Mouse (Mus musculus) lung, postnatal 25 days (tissue): ENCODE results near the gene Carmil1.

Source experiments
- DNase-seq: peaks from one replicate; pipeline ENCODE4 v3.0.0; 2022; ENCODE audit warnings: low spot score

Carmil1 gene

DNA sequence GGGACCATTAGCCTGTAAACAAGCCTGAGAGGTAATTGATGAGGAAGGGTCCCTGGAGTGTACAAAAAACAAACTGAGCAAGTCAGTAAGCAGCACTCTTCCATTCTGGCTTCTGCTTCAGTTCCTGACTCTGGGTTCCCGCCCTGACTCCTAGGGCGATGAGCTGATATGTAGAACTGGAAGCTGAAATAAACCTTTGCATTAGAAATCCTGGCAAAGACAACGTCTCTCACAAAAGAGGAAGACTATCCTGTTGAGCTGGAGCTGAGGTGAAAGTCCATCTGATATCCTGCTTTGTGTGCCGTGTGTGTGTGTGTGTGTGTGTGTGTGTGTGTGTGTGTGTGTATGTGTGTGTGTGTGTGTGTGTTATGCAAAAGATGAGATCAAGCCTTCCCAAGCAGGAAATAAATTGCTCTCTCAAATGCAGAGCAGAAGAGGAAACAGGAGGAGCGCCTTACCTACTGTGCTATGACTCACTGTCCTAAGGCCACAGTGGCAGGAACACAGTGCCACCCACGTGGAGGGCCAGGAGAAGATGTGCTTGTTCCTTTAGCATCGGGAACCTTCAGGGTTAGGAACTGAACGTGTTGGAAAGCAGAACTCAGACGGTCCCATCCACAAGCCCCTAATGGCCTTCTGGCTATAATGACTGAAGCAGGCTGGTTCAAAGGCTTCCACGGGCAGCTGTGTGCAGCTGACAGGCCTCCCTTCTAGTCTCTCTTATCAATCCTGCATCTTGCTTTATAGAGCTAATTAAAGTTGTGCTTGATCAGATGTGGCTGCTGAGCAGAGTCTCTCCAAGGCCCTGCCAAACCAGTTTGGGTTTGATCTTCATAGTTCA lies 19.6 kb downstream of the Carmil1 start:
- no peak for DNase-seq

DNA sequence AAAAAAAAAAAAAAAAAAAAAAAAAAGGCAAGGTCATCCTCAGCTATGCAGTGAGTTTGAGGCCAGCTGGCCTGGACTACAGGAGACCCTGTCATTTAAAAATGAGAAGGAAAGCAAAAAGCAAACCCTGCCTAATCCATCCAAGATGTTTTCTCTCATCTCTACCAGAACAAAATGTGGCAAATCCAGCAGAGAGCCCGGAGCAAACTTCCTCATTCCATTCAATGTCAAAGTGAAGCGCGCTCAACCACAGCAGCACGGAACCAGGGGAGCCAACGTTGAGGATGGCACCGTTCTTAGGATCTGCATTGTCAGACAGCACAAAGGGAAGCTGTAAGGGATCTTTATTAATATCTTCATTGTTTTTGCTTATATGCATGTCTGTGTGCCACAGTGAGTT lies 22.8 kb downstream of the Carmil1 start:
- no peak for DNase-seq

DNA sequence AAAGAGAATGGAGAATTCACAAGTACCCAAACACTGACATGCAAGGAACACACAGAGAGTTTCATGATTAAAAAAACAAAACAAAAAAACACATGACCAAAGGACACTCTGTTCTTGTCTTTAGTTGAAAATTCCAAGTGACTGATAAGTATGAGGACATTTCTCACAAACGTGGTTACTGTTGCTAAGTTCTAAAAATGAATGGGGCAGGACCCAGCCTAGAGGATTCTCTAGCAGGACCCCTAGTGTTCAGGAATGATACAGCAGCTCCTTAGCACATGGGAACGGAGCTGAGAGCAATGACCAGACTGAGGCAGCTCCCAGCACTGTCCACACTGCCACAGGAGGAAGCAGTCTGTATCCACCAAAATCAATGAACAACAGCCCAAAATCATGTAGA lies 26.6 kb downstream of the Carmil1 start:
- peak; percentile 91 for DNase-seq

DNA sequence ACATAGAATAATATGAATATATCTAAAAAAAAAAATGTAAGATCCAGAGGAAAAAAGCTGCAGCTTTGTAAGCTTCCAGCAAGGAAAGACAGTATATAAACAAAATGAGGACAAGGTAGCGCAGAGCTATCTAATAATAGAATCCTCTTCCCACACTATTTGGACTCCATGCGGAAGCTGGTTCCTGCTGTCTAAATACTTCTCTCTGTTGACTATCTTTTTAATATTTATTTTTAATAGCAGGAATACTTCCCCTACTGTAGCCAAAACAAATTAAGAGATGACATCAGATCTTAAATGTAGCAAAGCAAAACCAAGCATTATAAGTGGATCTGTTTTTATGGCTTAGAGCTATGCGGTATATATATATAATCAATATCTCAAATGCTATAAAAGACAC lies 27.0 kb downstream of the Carmil1 start:
- DNase-seq, result no peak

DNA sequence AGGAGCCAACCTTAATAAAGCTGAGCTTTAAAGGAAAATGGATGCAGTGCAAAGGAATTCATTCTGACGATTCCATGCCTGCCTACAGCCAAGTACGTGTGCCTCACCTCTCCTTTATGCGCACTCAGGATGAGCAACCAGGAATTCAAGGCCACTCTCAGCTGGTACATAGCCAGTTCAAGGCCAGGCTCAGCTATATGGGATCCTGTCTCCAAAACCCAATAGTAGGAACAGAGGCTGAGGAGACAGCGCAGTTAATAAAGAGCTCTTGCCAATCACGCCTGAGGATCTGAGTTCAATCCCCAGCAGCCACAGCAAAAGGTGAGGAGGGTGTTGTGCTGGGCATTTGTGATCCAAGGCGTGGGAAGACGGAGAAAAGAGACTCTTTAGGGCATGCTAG lies 29.4 kb downstream of the Carmil1 start:
- no peak for DNase-seq

DNA sequence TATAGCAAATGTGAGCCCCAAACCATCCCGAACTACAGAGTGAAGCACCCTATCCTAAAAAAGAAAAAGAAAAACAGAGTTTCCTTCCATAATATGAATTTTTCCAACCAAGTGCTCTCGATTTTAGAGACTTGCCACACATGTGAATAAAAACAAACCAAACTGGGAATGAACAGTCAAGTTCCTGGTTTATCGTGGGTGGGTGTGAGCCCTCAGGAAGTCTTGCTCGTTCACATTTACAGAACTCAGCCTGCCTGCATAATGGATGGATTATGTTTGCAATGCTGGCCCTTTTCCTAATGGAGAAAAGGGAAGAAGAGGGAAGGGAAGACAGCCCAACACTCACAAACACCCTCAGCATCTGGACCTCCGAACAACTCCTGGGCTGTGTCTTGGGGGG lies 32.7 kb downstream of the Carmil1 start:
- no peak for DNase-seq

DNA sequence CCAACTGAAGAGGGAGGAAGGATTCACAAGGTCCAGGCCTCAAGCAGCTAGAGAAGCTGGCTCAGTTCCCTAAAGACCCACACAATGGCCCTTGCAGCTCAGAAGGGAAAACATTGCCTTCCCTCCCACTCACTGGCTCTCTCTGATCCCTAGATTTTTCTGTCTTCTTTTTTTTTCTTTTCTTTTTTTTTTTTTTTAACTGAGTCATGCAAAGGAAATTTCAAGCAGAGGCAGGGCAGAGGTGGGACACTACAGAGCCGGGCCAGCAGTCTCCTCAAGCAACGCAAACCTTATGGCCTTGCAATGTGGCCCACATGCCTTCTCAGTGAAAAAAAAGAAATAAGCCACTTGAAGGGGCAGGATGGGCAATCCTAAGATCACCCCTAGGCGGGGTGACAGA lies 33.2 kb downstream of the Carmil1 start:
- peak; percentile 15 for DNase-seq

DNA sequence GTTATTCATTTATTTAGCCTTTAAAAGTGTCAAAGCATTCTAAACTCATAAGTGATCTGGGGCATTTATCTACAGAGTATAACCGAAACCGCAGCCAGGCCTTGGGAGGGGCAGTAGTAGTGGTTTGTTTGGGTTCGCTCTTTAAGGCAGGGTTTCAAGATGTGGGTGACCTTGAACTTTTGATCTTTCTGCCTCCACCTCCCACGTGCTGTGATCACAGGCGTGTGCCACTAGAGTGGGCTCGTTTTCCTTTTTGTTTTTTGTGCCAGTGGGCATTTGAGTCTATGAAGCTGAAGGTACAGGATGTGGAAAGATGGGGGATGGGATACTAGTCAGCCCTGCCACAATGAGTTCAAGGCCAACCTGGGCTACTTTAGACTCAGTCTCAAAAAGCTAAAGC lies 34.3 kb downstream of the Carmil1 start:
- no peak for DNase-seq

DNA sequence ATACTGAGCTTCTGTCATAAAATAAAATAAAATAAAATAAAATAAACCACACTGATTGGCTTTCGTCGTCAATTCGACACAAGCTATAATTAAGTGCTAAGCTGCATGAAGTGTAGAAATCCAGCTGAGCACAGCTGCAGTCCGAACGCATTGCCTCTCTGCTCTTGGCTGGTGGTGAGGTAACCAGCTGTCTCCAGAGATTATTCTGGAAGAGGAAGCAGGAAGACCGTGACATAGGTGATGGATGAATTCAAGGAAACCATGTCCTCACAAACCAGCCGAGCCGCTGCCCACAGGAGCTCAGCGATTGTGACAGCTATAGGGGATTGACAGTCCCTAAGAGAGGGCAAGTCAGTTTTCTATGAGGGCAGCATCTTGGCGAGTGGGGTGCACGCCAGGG lies 36.0 kb downstream of the Carmil1 start:
- peak; percentile 68 for DNase-seq

DNA sequence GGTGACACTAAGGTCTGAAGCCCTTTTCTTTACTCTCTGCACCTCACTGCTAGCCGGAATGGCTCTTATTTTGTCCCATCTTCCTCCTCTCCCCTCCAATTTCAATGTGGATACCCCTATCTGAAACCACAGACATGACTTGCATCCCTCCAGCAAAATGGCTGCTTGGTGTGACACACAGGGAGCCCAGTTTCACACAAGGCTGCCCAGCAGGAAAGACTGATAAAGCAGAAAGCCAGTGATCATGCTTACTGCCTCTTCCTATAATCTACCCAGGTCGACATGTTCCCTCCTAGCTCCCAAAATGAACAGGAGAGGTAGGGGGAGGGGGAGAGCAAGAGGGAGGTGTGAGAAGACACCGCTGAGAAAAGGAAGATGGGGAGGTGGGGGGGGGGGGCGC lies 36.6 kb downstream of the Carmil1 start:
- no peak for DNase-seq

DNA sequence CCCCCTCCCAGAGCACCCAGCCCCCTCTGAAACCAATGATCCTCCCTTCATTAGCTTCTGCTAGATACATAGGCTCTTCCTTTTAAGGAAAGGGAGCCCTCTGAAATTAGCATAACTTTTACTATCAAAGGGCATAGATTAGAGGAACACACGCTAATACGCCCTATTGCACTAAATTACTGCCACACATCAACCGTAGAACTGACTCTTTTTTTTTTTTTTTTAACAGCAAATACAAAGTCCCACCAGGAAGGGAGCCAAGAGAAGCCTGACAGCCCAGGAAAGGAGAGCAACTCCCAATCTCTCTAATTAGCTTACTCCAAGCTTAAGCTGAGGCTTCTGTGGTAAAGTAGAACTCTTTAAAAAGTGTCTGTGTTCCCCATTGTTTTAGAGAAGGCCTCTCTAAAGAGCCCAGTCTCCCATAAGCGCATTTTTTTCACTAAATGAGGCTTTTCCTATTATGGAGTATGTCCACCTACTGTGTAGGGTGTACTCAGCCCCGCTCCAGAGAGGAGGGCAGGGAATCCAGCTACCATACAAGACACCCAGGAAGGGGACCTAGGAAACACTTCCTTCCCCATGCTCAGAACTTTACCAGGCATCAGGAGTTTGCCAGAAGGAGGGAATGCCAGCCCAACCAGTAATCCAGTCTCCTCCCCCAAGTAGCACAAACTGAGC lies 38.0 kb downstream of the Carmil1 start:
- no peak for DNase-seq

DNA sequence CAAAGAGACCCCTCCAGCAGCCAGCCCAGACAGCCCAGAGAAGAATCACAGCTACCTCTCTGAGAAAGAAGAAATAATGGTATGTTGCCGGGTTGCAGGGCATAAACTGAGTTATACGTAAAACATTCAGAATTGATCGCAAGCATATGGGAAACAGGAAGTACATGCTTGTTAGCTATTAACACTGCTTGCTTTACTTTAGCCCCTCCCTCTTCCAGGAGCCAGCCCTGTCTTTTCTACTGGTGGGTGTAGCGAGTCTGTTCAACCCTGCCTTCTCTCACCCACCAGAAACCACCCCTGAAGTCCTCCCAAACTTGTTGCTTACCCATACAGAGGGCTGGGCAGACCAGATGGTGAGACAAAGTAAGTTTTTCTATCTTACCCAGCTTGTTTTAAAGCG lies 39.4 kb downstream of the Carmil1 start:
- no peak for DNase-seq

DNA sequence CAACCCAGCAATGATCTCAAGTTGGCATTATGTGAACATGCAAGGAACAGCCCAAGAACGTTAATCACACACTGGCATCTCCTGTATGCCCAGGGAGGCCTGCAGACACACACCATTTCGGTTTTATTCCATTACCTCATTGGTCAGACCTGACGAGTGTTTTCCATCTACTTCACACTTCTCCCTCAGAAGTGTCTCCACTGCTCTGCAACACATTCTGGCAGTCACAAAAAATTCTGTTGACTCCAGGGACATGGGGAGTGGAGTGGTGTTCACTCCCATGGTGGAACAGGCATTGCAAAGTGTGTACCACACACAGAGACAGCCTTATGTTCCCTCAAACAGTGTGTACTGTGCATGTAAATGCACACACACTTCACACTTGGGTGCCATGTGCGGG lies 40.2 kb downstream of the Carmil1 start:
- DNase-seq, result peak; percentile 75

DNA sequence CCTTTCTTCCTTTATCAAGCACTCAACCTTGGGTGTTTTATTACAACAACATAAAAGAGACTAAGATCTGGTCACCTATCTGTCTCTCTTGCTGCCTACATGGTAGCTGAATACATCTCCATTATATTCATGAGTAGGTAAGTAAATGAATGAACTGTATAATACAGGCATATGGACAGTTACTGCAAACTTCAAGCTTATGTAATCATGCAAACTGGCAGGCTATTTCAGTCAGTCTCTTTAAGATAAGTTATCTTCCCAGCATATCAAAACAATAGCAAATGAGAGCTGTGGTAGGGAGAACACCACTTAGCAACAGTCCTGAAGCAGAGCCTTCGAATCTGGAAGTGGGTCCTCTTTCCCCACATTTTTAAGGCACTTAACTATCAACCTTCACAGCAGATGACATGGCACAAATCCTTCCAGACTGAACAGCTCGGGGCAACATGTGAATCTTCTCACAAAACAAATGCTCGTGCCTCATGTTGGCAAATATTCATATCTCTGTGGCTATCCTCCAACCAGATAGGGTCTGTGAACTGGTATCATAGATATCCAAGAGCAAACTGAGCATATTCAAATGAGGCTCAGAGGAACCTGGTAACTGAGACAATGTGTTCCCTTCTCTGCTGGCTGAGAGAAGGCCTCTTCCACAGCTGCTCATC lies 42.0 kb downstream of the Carmil1 start:
- DNase-seq, result no peak

DNA sequence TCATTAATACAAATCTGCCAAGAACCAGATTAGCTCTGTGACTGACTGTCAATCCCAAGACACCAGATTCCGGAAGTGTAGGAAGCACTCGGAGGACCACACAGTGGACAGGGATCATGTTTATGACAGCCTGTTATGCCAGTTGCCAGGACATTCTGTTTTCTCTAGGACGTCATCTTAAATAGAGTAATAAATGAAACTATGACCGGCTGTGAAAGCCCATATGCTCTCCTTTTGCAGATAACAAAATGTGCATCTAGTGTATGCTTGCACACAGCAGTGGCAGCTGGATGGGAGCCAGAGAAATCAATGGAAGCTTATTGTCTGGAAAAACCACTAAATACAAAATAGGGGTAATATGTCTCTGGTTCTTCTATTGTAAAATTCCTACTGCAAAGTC lies 43.9 kb downstream of the Carmil1 start:
- DNase-seq, result no peak

DNA sequence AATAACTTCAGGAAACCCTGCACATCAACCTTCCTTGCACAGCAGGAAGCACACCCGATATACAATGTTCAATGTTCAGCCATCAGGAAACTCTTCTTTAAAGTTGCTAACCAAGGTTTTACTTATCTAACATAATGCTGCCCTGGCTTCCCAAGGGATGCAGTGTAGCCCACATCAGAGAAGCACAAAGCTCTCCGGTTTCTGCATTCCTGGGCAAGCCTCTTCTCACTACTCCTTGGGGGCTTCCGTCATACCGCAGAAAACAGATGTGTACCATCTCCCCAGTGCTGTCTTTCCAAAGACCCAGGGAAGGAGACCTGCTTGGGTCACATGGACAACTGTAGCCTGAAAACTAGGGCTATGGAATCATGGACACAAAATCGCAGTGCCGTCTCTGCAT lies 47.8 kb downstream of the Carmil1 start:
- DNase-seq, result no peak

DNA sequence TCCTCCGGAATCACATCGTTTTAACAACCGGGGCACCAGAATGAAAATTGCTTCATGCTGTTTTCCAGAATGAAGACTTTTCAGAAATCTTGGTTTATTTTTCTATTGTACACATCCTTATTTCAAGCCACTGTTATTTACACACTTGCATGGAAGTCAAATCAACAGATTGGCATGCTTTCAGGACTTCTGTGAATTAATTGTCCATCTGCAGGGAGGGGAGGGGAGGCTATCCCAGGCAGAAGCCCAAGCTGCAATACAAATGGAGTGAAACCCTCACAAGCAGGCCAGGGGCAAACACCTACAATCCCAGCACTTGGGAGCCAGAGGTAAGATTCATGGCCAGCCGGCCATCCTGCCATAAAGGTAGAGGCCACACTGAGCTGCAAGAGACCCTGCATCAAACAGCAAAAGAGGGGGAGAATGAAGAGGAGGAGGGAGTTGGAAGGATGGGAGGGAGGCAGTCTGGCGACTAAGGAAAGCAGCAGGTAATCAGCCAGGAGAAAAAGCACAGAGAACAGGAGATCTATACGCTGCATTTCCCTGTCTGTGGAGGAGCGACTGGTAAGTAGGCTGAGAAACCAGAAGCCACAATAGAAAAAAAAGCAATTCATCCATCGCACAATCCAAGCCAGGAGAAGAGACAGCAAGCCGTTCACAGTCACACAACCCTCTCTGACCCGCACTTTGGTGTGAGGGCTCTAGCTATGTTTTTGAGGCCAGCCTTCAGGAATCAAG lies 48.7 kb downstream of the Carmil1 start:
- no peak for DNase-seq

DNA sequence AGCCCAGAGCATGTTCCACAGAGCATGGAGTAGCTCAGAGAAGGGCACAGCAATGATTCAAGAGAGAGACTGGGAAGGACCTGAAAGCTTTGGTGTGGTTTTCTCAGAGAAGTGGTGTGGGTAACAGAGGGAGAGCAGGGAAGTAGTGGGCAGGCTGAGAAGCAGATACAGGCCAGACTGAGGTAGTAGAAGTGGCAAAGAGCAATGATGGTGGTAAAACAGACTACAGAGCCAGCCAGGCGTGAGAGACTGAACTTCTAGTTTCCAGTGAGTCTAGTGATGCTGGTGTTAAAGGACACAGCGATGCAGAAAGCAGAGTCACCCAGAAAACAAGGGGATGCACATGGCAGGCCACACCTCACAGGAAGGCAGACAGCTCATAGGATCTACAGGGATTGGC lies 49.4 kb downstream of the Carmil1 start:
- no peak for DNase-seq

DNA sequence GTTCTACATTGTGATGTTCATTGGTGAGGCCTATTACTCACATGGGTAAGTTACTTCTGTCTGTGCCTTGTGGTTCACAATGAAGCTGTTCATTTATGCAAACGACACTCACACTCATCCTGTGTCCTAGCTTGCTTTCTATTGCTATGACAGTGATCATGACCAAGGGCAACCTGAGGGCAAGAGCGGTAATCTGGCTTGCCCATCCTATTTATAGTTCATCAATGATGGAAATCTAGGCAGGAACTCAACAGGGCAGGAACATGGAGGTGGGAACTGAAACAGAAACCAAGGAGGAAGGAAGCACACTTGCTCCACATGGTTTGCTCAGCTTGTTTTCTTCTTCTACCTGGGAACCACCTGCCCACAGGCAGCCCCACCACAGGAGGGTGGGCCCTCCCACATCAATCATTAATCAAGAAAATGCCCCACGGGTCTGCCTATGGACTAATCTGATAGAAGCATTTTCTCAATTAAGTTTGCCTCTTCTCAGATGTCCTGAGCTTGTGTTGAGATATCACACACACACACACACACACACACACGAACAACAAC lies 50.0 kb downstream of the Carmil1 start:
- no peak for DNase-seq

DNA sequence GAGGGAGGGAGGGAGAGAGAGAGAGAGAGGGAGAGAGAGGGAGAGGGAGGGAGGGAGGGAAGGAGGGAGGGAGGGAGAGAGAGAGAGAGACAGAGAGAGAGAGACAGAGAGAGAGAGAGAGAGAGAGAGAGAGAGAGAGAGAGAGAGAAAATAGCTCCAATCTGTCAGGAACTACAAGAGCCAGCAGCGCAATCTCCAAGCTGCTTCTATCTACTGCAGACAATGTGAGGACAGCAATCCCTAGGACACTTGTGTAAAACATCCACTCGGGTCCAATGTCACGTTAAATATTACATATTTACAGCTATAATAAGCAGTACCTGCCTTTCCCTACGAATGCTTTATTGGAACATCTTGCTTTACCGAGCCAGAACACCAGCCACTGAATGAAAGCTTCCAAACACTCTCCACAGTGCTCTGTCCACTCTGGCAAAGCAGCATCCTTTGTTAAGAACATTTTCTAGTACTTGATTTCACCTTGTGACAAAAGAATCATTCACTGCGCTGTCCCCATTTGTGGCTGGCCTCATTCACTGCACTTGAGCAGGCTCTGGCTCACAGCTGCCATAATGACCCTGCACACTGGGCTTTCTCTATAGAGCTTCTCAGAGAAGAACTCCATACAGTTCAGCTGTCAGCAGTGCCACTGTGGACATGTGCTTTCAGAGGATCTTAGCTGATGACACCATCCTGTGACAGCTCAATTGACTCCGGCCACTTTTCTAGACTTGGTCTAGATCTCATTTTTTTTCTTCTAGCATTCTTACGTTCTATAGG lies 57.0 kb downstream of the Carmil1 start:
- DNase-seq, result no peak

DNA sequence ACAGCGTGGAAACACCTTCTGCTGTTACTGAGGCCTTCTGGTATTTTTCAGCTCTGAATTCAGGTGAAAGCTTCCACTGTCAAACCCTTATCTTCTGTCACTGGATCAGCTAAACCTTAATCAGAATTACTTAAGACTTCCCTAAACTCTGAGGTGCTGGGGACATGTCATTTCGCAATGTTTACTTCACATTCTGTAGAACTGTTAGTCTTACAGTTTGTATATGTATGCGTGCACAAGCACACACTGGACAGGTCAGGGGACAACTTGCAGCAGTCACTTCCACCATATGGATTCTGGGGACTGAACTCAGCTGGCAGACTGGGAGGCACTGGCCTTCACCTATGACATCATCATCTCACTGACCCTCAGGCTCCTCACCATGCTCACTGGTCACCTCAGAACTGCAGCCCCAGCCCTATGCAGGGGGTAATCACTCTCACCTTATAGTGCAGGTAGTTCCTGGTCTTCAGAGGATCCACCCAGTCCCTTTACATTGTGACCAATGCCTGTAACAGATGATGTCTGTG lies 60.1 kb downstream of the Carmil1 start:
- DNase-seq, result no peak
